Mouse (Mus musculus) right cerebral cortex, adult 18-20 months (tissue): ENCODE data around the gene Lurap1.

Source experiments
- DNase-seq: peaks from one replicate; pipeline ENCODE4 v3.0.0; 2022; ENCODE audit warnings: mixed read lengths

Gene Lurap1

GRCm38 (mm10) chr4:116159912-116160311 lies 8.8 kb upstream of the Lurap1 start:
- DNase-seq: peak; percentile 52

- DNase-seq: no peak
Measured at GRCm38 (mm10) chr4:116157882-116158281, 6.7 kb upstream of the Lurap1 start.

GRCm38 (mm10) chr4:116152702-116153101 lies 1.6 kb upstream of the Lurap1 start:
- DNase-seq: no peak

GRCm38 (mm10) chr4:116150862-116151221 lies 296 bp downstream of the Lurap1 start:
- DNase-seq: no peak

GRCm38 (mm10) chr4:116150156-116150861 lies 829 bp downstream of the Lurap1 start:
- peak; percentile 63 for DNase-seq

- DNase-seq: no peak
Measured at GRCm38 (mm10) chr4:116149812-116150155, 1.4 kb downstream of the Lurap1 start.

- DNase-seq: peak; percentile 73
Measured at GRCm38 (mm10) chr4:116143891-116144717, 7.0 kb downstream of the Lurap1 start.

GRCm38 (mm10) chr4:116143317-116143811 lies 7.8 kb downstream of the Lurap1 start:
- no peak for DNase-seq

GRCm38 (mm10) chr4:116142269-116142668 lies 8.9 kb downstream of the Lurap1 start:
- DNase-seq: no peak

GRCm38 (mm10) chr4:116141736-116142135 lies 9.4 kb downstream of the Lurap1 start:
- no peak for DNase-seq

GRCm38 (mm10) chr4:116140801-116141574 lies 10.2 kb downstream of the Lurap1 start:
- peak; percentile 44 for DNase-seq

GRCm38 (mm10) chr4:116137421-116137996 lies 13.6 kb downstream of the Lurap1 start:
- DNase-seq: no peak

- DNase-seq: no peak
Measured at GRCm38 (mm10) chr4:116134990-116135389, 16.1 kb downstream of the Lurap1 start.

GRCm38 (mm10) chr4:116133126-116133525 lies 18.0 kb downstream of the Lurap1 start:
- no peak for DNase-seq

GRCm38 (mm10) chr4:116127956-116128355 lies 23.2 kb downstream of the Lurap1 start:
- DNase-seq: no peak

- DNase-seq: no peak
Measured at GRCm38 (mm10) chr4:116125803-116126386, 25.2 kb downstream of the Lurap1 start.

GRCm38 (mm10) chr4:116123602-116124519 lies 27.3 kb downstream of the Lurap1 start, which contains the start of the genes Rad54l and Pomgnt1:
Gene Rad54l (minus strand): TSS chr4:116123690.
Gene Pomgnt1 (plus strand): TSS chr4:116123840.
- DNase-seq: peak; percentile 79

GRCm38 (mm10) chr4:116122762-116123161 lies 28.4 kb downstream of the Lurap1 start:
- DNase-seq: no peak

- no peak for DNase-seq
Measured at GRCm38 (mm10) chr4:116111486-116111885, 39.7 kb downstream of the Lurap1 start.

GRCm38 (mm10) chr4:116110695-116111094 lies 40.4 kb downstream of the Lurap1 start:
- no peak for DNase-seq

- DNase-seq: no peak
Measured at GRCm38 (mm10) chr4:116105278-116105677, 45.9 kb downstream of the Lurap1 start.
